Mouse (Mus musculus) neural tube, embryonic 12.5 days (tissue): Measurements from ENCODE around the gene Tceal5. TPM values are rescaled to one million over a fixed set of nuclear protein-coding genes. Genes with fewer than 3 reads are reported as not detected.
"Not testable (repeated sequence)": the region's sequence is repeated elsewhere in the genome, so short reads cannot be mapped to it uniquely, and the experiment has no call there.

ENCODE experiments used
- ATAC-seq: fragments of 200-750 bp; cut with Nextera tagmentation; 2 replicates; pipeline ENCODE4 v1.8.0; 2017; ENCODE audit warnings: low read depth, mild to moderate bottlenecking, moderate TSS enrichment, moderate library complexity; ENCODE audit not compliant: low FRiP score
- H3K27ac ChIP-seq: fragments of 300-500 bp; sonication (generic); 2 replicates; pipeline ENCODE4 v1.5.1; 2016
- H3K27me3 ChIP-seq: fragments of 300-500 bp; sonication (generic); replicated peaks from 2 replicates; pipeline ENCODE4 v1.6.1; 2016; ENCODE audit warnings: mild to moderate bottlenecking
- H3K36me3 ChIP-seq: fragments of 300-500 bp; sonication (generic); 2 replicates; pipeline ENCODE4 v1.6.1; 2016; ENCODE audit warnings: mild to moderate bottlenecking
- H3K4me1 ChIP-seq: fragments of 300-500 bp; sonication (generic); 2 replicates; pipeline ENCODE4 v1.6.1; 2016
- H3K4me2 ChIP-seq: fragments of 300-500 bp; sonication (generic); replicated peaks from 2 replicates; pipeline ENCODE4 v1.6.1; 2016; ENCODE audit warnings: mild to moderate bottlenecking
- H3K4me3 ChIP-seq: fragments of 300-500 bp; sonication (generic); 2 replicates; pipeline ENCODE4 v1.5.1; 2016
- H3K9ac ChIP-seq: fragments of 300-500 bp; sonication (generic); 2 replicates; pipeline ENCODE4 v1.6.1; 2016; ENCODE audit warnings: mild to moderate bottlenecking
- H3K9me3 ChIP-seq: fragments of 300-500 bp; sonication (generic); 2 replicates; pipeline ENCODE4 v1.6.1; 2016; ENCODE audit warnings: mild to moderate bottlenecking
- WGBS: fragments of 180-500 bp; shearing (Covaris S2); methylation state at CpG from one replicate; pipeline ENCODE4 v1.1.7; 2016; 5-methylcytosine and 5-hydroxymethylcytosine counted together
- polyA plus RNA-seq: library from polyadenylated mRNA; unstranded; fragments of >200 nt; fragmentation: Nextera tagmentation; extraction: Ambion mirVana; gene quantifications from 2 replicates; pipeline ENCODE4 v1.2.1, GENCODE M21; 2016

Gene Tceal5
- polyA plus RNA-seq, 1 experiment from 2014 or later = 15.3 TPM

DNA sequence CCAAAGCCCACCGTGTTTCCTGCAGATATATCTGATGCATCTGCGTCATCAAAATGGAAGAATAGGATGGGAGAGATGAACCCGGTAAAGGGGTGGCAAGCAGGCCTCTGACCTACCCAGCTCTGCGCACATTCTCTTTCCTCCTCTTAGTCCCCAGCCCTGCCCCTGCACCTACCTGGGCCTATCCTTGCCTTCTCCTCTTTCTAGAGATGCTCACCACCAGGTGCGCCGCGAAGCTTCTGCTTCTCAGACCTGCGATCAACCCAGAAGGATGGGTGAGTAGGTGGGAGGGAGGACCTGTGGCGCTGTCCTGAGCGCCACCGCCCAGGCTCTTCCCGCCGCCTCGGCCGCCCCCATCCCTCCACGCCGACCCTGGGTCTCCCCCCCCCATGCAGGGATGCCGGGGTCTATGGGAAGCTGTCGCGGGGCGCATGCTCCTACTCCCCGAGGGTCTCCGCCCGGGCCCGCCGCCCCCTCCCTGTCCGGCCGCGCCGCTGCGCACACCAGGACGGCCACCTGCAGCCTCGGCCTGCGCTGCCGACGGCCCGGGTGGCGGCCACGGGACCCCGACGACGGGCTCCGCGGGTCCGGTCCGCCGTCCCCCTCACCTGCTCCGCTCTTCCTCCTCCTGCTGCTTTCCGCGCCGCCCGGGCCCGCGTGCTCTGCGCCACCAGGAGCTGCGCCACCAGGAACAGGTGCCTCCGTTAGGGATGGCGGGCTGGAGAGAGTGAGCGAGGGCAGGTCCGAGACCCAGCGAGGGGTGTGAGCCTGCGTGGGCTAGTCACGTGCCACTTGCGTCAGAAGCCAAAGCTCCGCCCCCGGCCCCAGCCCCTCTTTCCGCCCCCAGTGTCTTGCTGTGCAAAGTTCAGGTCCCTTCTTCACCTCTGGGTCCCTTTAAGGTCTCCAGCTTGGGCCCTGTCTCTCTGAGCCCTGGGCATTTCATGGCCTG lies 11.3 kb upstream of the Tceal5 start, which contains the start of the genes Tceal7 and Bex1:
Gene Tceal7 (plus strand): TSS at position 51 of the 949 bp plus-strand sequence.
Gene Bex1 (minus strand): TSS at position 785 of the 949 bp plus-strand sequence.
- not testable (repeated sequence) for H3K27me3 ChIP-seq, H3K9me3 ChIP-seq, H3K4me1 ChIP-seq, H3K36me3 ChIP-seq, H3K27ac ChIP-seq
- Histone ChIP-seq H3K4me3 (peak within 1 kb of the TSS; percentile 41), H3K9ac (0 out of 2 replicates have a peak within 1 kb of the TSS, but pooled peaks have one; percentile 29), H3K4me2 (peak within 1 kb of the TSS; percentile 53)
- WGBS = 22% methylated on average over 16 of the region's 67 CpGs
- peak; percentile 90 for ATAC-seq

DNA sequence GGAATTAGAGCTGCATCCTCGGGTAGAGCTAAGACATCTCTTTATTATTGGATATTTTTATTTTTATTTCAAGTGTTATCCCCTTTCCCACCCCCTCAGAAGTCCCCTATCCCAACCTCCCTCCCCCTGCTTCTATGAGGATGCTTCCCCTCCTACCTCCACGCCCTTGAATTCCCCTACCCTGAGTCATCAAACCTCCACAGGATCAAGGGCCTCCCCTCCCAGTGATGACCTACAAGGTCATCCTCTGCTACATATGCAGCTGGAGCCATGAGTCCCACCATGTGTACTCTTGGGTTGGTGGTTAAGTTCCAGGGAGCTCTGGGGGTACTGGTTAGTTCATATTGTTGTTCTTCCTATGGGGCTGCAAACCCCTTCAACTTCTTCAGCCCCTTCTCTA lies 9.7 kb upstream of the Tceal5 start:
- no peak for ATAC-seq
- Histone ChIP-seq H3K36me3 (no peaks in the 10 kb centered on the region), H3K4me1 (no peaks in the 10 kb centered on the region), H3K9me3 (no peaks in the 10 kb centered on the region), H3K27ac (no peak overlapping the region), H3K4me3 (no peak overlapping the region), H3K27me3 (no peaks in the 10 kb centered on the region), H3K4me2 (no peak overlapping the region), H3K9ac (no peak overlapping the region)
- whole genome bisulfite sequencing = 88% methylated on average over 2 of the region's 2 CpGs

DNA sequence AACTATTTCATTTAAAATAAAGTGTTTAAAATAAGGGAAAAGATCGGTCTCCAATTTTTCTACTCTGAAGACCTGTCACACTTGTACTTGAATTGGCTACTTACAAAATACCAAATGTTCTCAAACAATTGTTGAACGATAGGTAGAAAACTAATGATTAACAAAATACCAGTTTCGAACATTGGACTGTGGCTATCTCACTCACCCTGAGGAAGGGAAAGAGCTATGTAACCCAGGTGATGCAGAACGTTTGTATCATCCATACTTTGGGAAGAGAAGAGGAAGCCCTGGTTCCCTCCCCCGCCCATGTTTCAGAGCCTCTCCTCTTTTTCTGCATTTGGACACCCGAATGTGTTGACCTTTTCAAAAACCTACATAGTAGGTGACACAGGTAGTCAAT lies 730 bp upstream of the Tceal5 start:
- Histone ChIP-seq H3K4me3 (no peak overlapping the region), H3K9me3 (no peaks in the 10 kb centered on the region), H3K9ac (no peak overlapping the region), H3K27me3 (no peaks in the 10 kb centered on the region), H3K27ac (no peak overlapping the region), H3K36me3 (no peaks in the 10 kb centered on the region), H3K4me2 (no peak overlapping the region), H3K4me1 (no peaks in the 10 kb centered on the region)
- no peak for ATAC-seq
- 81% methylated on average over 6 of the region's 6 CpGs for WGBS

DNA sequence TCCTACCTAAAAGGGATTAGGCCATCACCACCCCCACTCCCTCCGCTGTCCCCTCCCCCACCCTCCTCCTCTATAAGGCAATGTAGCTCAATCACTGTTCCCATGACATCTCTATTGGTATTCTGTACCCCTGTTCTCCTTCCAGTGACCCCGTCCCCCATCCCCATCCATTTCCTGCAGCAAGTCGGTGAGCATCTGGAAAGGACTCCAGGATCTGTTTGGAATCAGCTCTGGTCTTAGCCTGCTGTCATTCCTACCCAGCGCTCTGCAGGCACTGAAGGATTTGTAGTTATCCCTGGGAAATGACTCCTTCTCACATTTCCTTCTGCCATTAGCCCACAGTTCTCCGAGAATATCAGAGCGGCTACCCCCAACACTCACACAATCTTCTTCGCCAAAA lies 419 bp downstream of the Tceal5 start:
- ATAC-seq = peak; percentile 69
- Histone ChIP-seq H3K36me3 (no peaks in the 10 kb centered on the region), H3K9me3 (no peaks in the 10 kb centered on the region), H3K4me1 (no peaks in the 10 kb centered on the region), H3K9ac (peak overlapping the region; percentile 38; the same call in 1 of the 2 replicates), H3K4me2 (peak overlapping the region; percentile 58), H3K27me3 (no peaks in the 10 kb centered on the region), H3K4me3 (peak overlapping the region; percentile 39), H3K27ac (no peak overlapping the region)
- WGBS = 22% methylated on average over 7 of the region's 7 CpGs

DNA sequence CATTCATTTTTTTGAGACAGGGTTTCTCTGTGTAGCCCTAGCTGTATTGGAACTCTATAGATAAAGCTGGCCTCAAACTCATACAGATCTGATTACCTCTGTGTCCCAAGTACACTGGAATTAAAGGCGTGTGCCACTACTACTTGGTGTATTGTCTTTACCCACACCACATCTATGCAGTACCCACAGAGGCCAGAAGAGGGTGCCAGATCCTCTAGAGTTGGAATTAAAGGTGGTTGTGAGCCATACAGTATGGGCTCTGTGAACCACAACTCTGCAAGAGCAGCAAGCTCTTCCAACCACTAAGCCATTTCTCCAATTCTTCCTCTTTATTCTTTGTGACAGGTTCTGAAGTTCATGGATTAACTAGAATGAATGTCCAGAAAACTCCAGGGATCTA lies 6.8 kb downstream of the Tceal5 start:
- ATAC-seq = no peak

DNA sequence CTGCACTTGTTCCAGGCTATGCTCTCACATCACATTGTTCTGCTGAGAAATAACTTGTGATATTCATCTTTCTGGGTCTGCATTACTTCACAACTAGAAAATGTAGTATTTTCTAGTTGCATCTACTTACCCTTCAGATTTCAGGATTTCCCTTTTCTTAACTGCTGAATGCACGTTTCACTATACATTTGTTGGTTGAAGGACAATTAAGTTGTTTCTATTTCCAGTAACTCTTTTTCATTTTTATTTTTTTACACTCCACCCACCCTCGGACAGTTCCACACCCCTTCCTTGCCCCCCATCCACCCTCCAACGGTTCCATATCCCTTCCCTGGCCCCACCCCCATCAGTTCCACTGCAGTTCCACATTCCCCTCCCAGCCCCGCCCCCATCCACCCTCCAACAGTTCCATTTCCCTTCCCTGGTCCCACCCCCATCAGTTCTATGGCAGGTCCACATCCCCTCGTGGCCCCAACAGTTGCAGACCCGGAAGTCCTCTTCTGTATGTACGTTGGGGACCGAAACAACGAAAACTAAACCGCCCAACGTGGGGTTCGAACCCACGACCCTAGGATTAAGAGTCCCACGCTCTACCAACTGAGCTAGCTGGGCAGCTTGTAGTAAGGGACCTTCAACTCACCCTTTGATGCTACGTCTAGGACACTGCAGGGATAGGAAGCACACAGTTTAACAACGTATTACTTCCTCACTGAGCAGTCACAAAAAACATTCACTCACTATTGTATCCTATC lies 8.3 kb downstream of the Tceal5 start:
- Histone ChIP-seq H3K4me3 (no peak overlapping the region), H3K4me2 (no peak overlapping the region), H3K27ac (no peak overlapping the region), H3K9me3 (no peaks in the 10 kb centered on the region), H3K27me3 (no peaks in the 10 kb centered on the region), H3K36me3 (no peaks in the 10 kb centered on the region), H3K9ac (no peak overlapping the region), H3K4me1 (no peaks in the 10 kb centered on the region)
- no peak for ATAC-seq
- 82% methylated on average over 15 of the region's 16 CpGs for WGBS

More for the DNA sequence above, 6.8 kb downstream of the Tceal5 start:
- WGBS = 53% methylated on average over 1 of the region's 1 CpGs
- H3K9me3 ChIP-seq = no peaks in the 10 kb centered on the region
- no peaks in the 10 kb centered on the region for H3K36me3 ChIP-seq
- H3K4me3 ChIP-seq = no peak overlapping the region
- H3K4me1 ChIP-seq = no peaks in the 10 kb centered on the region
- H3K27ac ChIP-seq = no peak overlapping the region
- H3K9ac ChIP-seq = no peak overlapping the region
- no peak overlapping the region for H3K4me2 ChIP-seq
- H3K27me3 ChIP-seq = no peaks in the 10 kb centered on the region

DNA sequence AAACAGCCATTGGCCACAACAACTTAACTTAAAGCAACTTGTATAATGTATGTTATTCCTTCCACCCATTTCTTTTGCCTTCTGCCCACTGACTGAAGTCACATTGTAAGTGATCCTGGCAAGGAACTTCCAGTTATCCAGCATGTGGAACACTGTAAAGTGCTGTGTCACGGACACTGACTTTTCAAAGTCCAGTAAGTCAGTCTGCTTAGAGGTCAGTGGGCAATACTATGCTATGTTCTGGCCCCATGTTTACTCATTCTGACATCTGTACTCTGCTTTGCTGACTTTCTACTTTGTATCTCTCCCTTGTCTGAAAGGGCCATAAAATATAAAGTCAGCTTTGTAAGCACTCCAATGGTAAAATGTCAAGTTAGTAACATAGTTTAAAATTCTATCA lies 20.6 kb downstream of the Tceal5 start:
- Histone ChIP-seq H3K4me1 (no peaks in the 10 kb centered on the region), H3K36me3 (no peaks in the 10 kb centered on the region), H3K27me3 (no peaks in the 10 kb centered on the region), H3K4me2 (no peak overlapping the region), H3K9ac (no peak overlapping the region), H3K9me3 (no peaks in the 10 kb centered on the region), H3K4me3 (no peak overlapping the region), H3K27ac (no peak overlapping the region)
- 93% methylated on average over 1 of the region's 1 CpGs for WGBS
- ATAC-seq = no peak

DNA sequence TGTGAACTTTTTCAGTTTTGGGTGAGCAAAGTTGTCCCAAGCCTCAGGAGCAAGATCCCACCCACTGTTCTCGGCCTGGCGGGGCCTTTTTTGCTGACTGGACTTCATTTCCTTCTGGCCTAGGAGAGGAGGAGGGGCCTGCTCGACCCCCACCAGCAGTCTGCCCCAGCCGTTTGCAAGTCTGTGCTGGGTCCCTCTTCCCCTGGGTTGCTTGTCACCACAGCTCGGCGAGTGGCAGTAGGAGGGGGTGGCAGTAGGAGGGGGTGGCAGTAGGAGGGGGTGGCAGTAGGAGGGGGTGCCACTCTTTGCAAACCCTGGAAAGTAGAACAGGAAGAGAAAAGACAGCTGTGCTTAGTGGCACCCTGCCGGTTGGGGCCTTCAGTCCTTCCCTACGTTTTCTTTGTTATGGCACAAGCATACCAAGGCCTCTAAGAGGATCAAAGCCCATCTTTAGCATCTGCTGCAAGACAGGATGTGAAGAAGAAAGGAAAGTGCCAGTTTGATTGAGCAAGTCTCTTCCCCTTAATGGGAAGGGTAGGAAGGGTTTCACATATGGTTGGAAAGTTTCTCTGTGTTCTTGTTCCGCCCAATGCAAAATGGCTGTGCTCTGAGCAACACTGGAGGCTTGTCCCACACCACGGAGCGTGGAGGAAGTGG lies 22.7 kb downstream of the Tceal5 start:
- Histone ChIP-seq H3K27me3 (no peaks in the 10 kb centered on the region), H3K4me2 (no peak overlapping the region), H3K4me3 (no peak overlapping the region), H3K27ac (no peak overlapping the region), H3K9ac (no peak overlapping the region), H3K9me3 (no peaks in the 10 kb centered on the region), H3K36me3 (no peaks in the 10 kb centered on the region), H3K4me1 (no peaks in the 10 kb centered on the region)
- ATAC-seq = peak; percentile 48; the same call in 1 of the 2 replicates
- 25% methylated on average over 11 of the region's 11 CpGs for WGBS

DNA sequence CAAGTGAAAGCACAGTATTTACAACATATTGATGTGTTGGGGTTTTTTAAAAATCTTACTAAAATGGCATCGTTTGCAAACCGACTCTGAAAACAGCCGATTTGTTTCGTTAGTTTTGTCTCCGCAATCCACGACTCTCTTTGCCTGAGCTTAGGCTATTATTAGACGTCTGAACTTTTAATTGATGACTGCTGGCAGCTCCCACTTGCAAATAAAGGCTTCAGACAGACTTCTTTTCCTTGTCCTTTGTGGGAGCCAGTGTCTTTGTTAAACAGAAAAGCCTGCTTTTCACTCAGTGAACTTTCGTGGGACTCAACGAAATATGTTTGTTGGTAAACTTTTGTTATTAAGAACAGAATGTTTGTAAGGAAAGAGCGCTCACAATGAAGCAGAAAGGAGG lies 30.9 kb downstream of the Tceal5 start:
- WGBS = 17% methylated on average over 10 of the region's 10 CpGs
- Histone ChIP-seq H3K4me2 (peak overlapping the region; percentile 51), H3K36me3 (no peaks in the 10 kb centered on the region), H3K4me3 (peak overlapping the region; percentile 30), H3K9me3 (no peaks in the 10 kb centered on the region), H3K4me1 (no peaks in the 10 kb centered on the region), H3K9ac (no peak overlapping the region), H3K27me3 (no peaks in the 10 kb centered on the region), H3K27ac (no peak overlapping the region)
- no peak for ATAC-seq

DNA sequence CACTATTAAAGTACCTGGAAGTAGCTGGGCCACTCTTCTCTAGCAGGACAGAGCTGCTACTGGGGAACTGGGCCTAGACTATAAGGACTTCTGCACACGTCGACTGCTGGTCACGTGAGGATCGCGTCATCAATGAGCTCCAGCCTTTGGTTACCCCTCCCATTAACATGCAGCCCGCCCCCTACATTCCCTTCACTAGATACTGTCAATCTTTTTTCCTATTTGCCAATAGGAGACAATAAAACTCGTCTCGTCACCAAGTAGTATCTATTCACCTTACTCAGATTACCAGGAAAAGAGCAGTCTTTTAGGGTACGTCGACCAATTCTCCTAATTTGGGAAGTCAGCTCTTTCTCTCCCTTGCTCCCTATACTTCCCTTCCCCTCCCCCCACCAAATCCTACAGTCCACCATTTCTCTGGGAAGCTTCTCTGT lies 31.5 kb downstream of the Tceal5 start, which contains the start of gene Tceal8:
Gene Tceal8 (minus strand): TSS at position 225 of the 434 bp plus-strand sequence.
- Histone ChIP-seq H3K36me3 (no peaks in the 10 kb centered on the region), H3K27ac (peak within 1 kb of the TSS; percentile 16; the same call in 1 of the 2 replicates), H3K4me1 (no peaks in the 10 kb centered on the region), H3K27me3 (no peaks in the 10 kb centered on the region), H3K9ac (peak within 1 kb of the TSS; percentile 62), H3K9me3 (no peaks in the 10 kb centered on the region), H3K4me3 (peak within 1 kb of the TSS; percentile 48), H3K4me2 (peak within 1 kb of the TSS; percentile 53)
- peak; percentile 94 for ATAC-seq
- 19% methylated on average over 10 of the region's 10 CpGs for WGBS

DNA sequence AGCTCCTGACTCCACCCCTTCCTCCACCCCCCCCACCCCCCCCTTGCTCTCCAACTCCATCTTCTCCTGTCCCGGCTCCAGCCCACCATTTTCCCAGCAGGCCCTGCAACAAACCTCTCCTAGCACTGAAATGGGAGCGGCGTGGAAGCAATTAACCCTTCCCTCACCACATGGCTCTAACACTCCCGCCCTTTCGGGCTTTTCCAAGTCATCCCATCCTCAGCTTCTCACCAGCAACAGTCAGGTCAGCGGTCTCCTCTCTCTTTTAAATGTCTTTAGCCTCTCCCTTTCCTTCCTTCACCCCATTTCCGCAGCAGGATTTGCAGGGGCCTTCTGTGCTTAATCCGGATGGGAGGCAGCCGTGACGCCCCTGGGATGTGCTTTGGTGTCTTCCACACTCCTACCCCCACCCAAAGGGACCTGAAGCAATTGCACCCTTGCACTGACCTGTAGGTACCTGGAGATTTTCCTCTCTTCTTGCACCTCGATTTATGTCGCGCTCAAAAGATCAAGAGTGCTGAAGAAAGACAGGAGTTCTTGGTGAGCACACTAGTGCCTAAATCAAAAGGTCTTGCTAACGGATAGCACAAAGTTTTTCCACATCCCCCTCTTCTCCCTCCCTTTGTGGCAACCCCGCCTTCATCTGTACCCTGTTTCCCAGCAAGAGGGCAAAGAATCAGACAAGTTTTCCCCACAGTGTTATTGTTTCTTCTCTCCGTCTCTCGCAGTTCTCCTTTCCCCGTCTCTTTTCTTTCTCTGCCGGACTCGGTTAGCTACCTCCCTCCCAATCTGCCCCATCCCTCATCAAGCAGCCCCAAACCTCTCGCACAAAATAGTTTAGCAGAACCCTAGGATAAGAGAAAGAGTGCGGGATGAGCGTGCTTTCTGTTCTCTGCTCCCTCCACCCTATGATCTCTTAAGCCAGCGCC lies 32.2 kb downstream of the Tceal5 start:
- Histone ChIP-seq H3K4me3 (peak overlapping the region; percentile 48), H3K4me1 (no peaks in the 10 kb centered on the region), H3K9ac (peak overlapping the region; percentile 62), H3K9me3 (no peaks in the 10 kb centered on the region), H3K27ac (peak overlapping the region; percentile 16; the same call in 1 of the 2 replicates), H3K27me3 (no peaks in the 10 kb centered on the region), H3K4me2 (peak overlapping the region; percentile 53), H3K36me3 (no peaks in the 10 kb centered on the region)
- WGBS = 17% methylated on average over 24 of the region's 24 CpGs
- ATAC-seq = peak; percentile 83
